25 mouse cellular contexts compared by ENCODE assay signal in genomic region chr1:36572709-36573108, GRCm38 (mm10). TPM values are rescaled to one million over a fixed set of nuclear protein-coding genes. Genes with fewer than 3 reads are reported as not detected.
A peak's percentile ranks its signal among the peaks of the same experiment; 100 is the strongest.
DNase-seq lines count a peak whose midpoint lies in the region; ATAC-seq and TF ChIP-seq lines count a peak whose summit lies in the region.
"Had no signal": no experiment of that assay in that cellular context is flagged by ENCODE, and none has a peak within 500 bp of the region (broad histone marks: within the 10 kb centered on the region; RNA-seq: fewer than 3 reads in every experiment).

No protein-coding gene starts in this region.

- H3K9me3 ChIP-seq in stomach, postnatal 0 days (ENCODE audit: control insufficient read depth, low read length) = no peaks in the 10 kb centered on the region
- H3K9me3 ChIP-seq: G1E; megakaryocyte, embryonic 14.5 days had no signal

- no peak overlapping the region for H3K4me2 ChIP-seq in stomach, postnatal 0 days (replicated peaks; ENCODE audit: low read depth)
- H3K4me2 ChIP-seq: hindbrain, embryonic 14.5 days; lung, embryonic 14.5 days had no signal

- H3K27ac ChIP-seq in stomach, postnatal 0 days (replicated peaks) = peak overlapping the region; percentile 66; the same call in 1 of the 2 replicates
- H3K27ac ChIP-seq: hindbrain, embryonic 14.5 days had no signal

- H3K4me3 ChIP-seq in stomach, postnatal 0 days (ENCODE audit: low read depth, low read length) = no peak overlapping the region

- TF ChIP-seq CTCF in stomach, postnatal 0 days (IDR thresholded peaks at IDR 0.05; ENCODE audit: low read depth) = no peak

- TF ChIP-seq EP300 in stomach, postnatal 0 days (optimal IDR thresholded peaks at IDR 0.05) = no peak

- no peak overlapping the region for H3K9ac ChIP-seq in stomach, postnatal 0 days (ENCODE audit: low read length)
- H3K9ac ChIP-seq: hindbrain, embryonic 14.5 days; lung, embryonic 14.5 days had no signal

- intact Hi-C loops in heart, postnatal 36 days (cut with DNase I) = no loop called here

- H3K4me1 ChIP-seq in stomach, postnatal 0 days (replicated peaks; ENCODE audit: control insufficient read depth, insufficient read depth) = peaks cover 27% of the 10 kb centered on the region

- no peak for ATAC-seq in stomach, postnatal 0 days (ENCODE audit: low FRiP score, low TSS enrichment)

- no peaks in the 10 kb centered on the region for H3K36me3 ChIP-seq in stomach, postnatal 0 days (ENCODE audit: control insufficient read depth, insufficient read depth, low read length)
- H3K36me3 ChIP-seq: G1E had no signal

- H3K27me3 ChIP-seq in stomach, postnatal 0 days (ENCODE audit: control insufficient read depth, insufficient read depth, low read length) = no peaks in the 10 kb centered on the region

- DNase-seq in heart, adult 9 months (ENCODE audit: low spot score in 2 of 2) = peak; percentile 65 to 84
- DNase-seq in heart, adult 8-10 months (ENCODE audit: low spot score) = no peak
- DNase-seq in lung, postnatal 36 days = peak; percentile 48
- no peak for DNase-seq in lung, postnatal 25 days (ENCODE audit: low spot score)
- peak; percentile 48 to 64 for DNase-seq in heart, postnatal 36 days
- DNase-seq in stomach, postnatal 0 days (ENCODE audit: low spot score) = no peak
- DNase-seq in cerebellum, adult 8-10 months = no peak
- DNase-seq: cerebellum, postnatal 14 days; embryo, embryonic 11 days; kidney, adult 11 months; lung, embryonic 14.5 days; thymus, postnatal 14 days had no signal

- WGBS in stomach, postnatal 0 days = 61% methylated on average over 1 of the region's 1 CpGs

RNA-seq across cellular contexts. Expression of gene Sema4c, which starts 14.6 kb away (rescaled TPM):
- 10 to 100 TPM; 10.8 to 13.4 (median 11.2) TPM for total RNA-seq in heart, adult 8-10 months (2022)
- 10 to 100 TPM; 15.0 to 17.1 TPM for total RNA-seq in heart, postnatal 36 days (2021)
- polyA plus RNA-seq in stomach, postnatal 0 days (2015; fragmentation: Nextera tagmentation; extraction: Ambion mirVana) = 5.0 and 5.1 TPM in 2 replicates
- polyA plus RNA-seq: G1E had no signal

RNA-seq across cellular contexts. Expression of gene Ankrd39, which starts 25.5 kb away (rescaled TPM):
- total RNA-seq in heart, adult 8-10 months (2022) = 1 to 10 TPM; 5.4 to 8.2 (median 7.1) TPM
- 1 to 10 TPM; 7.3 to 7.8 TPM for total RNA-seq in heart, postnatal 36 days (2021)
- polyA plus RNA-seq in stomach, postnatal 0 days (2015; fragmentation: Nextera tagmentation; extraction: Ambion mirVana) = 19.5 and 20.1 TPM in 2 replicates

RNA-seq across cellular contexts. Expression of gene Gm42417, which starts 33.5 kb away (rescaled TPM):
- 100 to 1,000 TPM; 132 to 332 (median 244) TPM for total RNA-seq in heart, adult 8-10 months (2022)
- total RNA-seq in heart, postnatal 36 days (2021) = 100 to 1,000 TPM in 1 of 2 experiments, 10 to 100 TPM in 1; 93.9 to 209 TPM
- polyA plus RNA-seq in stomach, postnatal 0 days (2015; fragmentation: Nextera tagmentation; extraction: Ambion mirVana) = 0.28 and 0.33 TPM in 2 replicates
- total RNA-seq: adrenal gland, adult 18-20 months; G1E; left cerebral cortex, postnatal 36 days; liver, adult 2 months; midbrain, postnatal 0 days had no signal
- polyA plus RNA-seq: forebrain, embryonic 11.5 days; frontal cortex, adult 2 months; heart, embryonic 16.5 days; large intestine, adult 2 months; liver, adult 2 months; lung, embryonic 14.5 days; small intestine, adult 2 months; stomach, embryonic 14.5 days had no signal

RNA-seq across cellular contexts. Expression of gene Ankrd23, which starts 36.0 kb away (rescaled TPM):
- total RNA-seq in heart, adult 8-10 months (2022) = 100 to 1,000 TPM; 251 to 540 (median 405) TPM
- total RNA-seq in heart, postnatal 36 days (2021) = 100 to 1,000 TPM; 203 to 373 TPM
- polyA plus RNA-seq in stomach, postnatal 0 days (2015; fragmentation: Nextera tagmentation; extraction: Ambion mirVana) = 6.1 and 8.5 TPM in 2 replicates

Comparison
In these comparisons a context has a peak if more than half of its experiments do, and no peak if none do; other contexts are left out.
1. DNase-seq: peak in heart, adult 9 months (2 of 2), lung, postnatal 36 days (single experiment) and heart, postnatal 36 days (2 of 2); none in heart, adult 8-10 months (single experiment), lung, postnatal 25 days (single experiment), stomach, postnatal 0 days (single experiment) and cerebellum, adult 8-10 months (single experiment).